Mouse (Mus musculus) CH12.LX (cell line): Measurements from ENCODE around the gene Slc4a2.

Experiments used
- CHD1 ChIP-seq: IDR thresholded peaks from 2 replicates; pipeline ENCODE4 v1.6.1; 2012; ENCODE audit warnings: low read depth, low read length, improper control_type of control experiment, inconsistent platforms
- CHD2 ChIP-seq: IDR thresholded peaks from 2 replicates; pipeline ENCODE4 v1.6.1; 2011; ENCODE audit warnings: low read length, improper control_type of control experiment
- CTCF ChIP-seq, 2 experiments: IDR thresholded peaks in 1 of 2; conservative IDR thresholded peaks in 1 of 2; 2 replicates each; pipeline ENCODE4 v1.5.1; 2011 to 2012; ENCODE audit warnings: low read depth in 2 of 2, low read length in 2 of 2, improper control_type of control experiment in 1 of 2, inconsistent platforms in 1 of 2, mild to moderate bottlenecking in 1 of 2, moderate library complexity in 1 of 2
- E2F4 ChIP-seq: IDR thresholded peaks from 2 replicates; pipeline ENCODE4 v1.6.1; 2011; ENCODE audit warnings: low read depth, low read length, improper control_type of control experiment; ENCODE audit not compliant: insufficient replicate concordance
- ELF1 ChIP-seq: IDR thresholded peaks from 2 replicates; pipeline ENCODE4 v1.6.1; 2014; ENCODE audit warnings: low read depth, mild to moderate bottlenecking, inconsistent platforms, low read length, improper control_type of control experiment
- EP300 ChIP-seq: IDR thresholded peaks from 2 replicates; pipeline ENCODE4 v1.6.1; 2011; ENCODE audit warnings: low read length, improper control_type of control experiment
- MAFK ChIP-seq: IDR thresholded peaks from 2 replicates; pipeline ENCODE4 v1.6.1; 2011; ENCODE audit warnings: low read length, improper control_type of control experiment; ENCODE audit not compliant: insufficient replicate concordance
- MAX ChIP-seq: IDR thresholded peaks from 2 replicates; pipeline ENCODE4 v1.6.1; 2011; ENCODE audit warnings: low read length, improper control_type of control experiment
- MXI1 ChIP-seq: IDR thresholded peaks from 2 replicates; pipeline ENCODE4 v1.6.1; 2011; ENCODE audit warnings: mild to moderate bottlenecking, low read depth, low read length, improper control_type of control experiment
- POLR2A ChIP-seq: IDR thresholded peaks from 2 replicates; pipeline ENCODE4 v1.6.1; 2011; ENCODE audit warnings: low read depth, mild to moderate bottlenecking, improper control_type of control experiment, low read length
- SIN3A ChIP-seq: IDR thresholded peaks from 2 replicates; pipeline ENCODE4 v1.6.1; 2012; ENCODE audit warnings: low read length, improper control_type of control experiment, inconsistent platforms
- TCF12 ChIP-seq: IDR thresholded peaks from 2 replicates; pipeline ENCODE4 v1.6.1; 2014; ENCODE audit warnings: low read depth, mild to moderate bottlenecking, inconsistent platforms, low read length, improper control_type of control experiment
- USF2 ChIP-seq: conservative IDR thresholded peaks from 2 replicates; pipeline ENCODE4 v1.6.1; 2011; ENCODE audit warnings: low read depth, low read length, improper control_type of control experiment
- ZMIZ1 ChIP-seq: IDR thresholded peaks from 2 replicates; pipeline ENCODE4 v1.6.1; 2012; ENCODE audit warnings: low read depth, mild to moderate bottlenecking, inconsistent platforms, low read length, improper control_type of control experiment

DNA sequence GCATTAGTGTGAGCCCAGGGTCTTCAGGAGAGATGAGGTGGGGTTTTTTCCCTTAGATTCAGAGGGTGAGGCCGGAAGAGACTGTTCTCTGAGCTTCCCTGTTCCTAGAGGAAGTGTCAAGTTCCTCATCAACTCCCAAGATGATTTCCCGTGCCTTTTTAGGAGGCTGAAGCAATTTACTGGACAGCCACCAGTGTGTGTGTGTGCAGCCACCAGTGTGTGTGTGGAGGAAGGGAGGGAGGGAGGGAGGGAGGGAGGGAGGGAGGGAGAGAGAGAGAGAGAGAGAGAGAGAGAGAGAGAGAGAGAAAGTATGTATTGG is 30.3 kb downstream of the Slc4a2 start:
- TF ChIP-seq POLR2A (no peak), MXI1 (no peak), ZMIZ1 (no peak), CTCF (conservative IDR thresholded peaks at IDR 0.05 in 1 of 2, IDR thresholded peaks at IDR 0.05 in 1 of 2; ENCODE audit: low read depth in 2 of 2, low read length in 2 of 2) (no peak), MAFK (no peak), USF2 (no peak), CHD2 (no peak), TCF12 (no peak), CHD1 (no peak), E2F4 (no peak), MAX (no peak), EP300 (no peak), ELF1 (no peak), SIN3A (no peak)
